In the genomic region with DNA sequence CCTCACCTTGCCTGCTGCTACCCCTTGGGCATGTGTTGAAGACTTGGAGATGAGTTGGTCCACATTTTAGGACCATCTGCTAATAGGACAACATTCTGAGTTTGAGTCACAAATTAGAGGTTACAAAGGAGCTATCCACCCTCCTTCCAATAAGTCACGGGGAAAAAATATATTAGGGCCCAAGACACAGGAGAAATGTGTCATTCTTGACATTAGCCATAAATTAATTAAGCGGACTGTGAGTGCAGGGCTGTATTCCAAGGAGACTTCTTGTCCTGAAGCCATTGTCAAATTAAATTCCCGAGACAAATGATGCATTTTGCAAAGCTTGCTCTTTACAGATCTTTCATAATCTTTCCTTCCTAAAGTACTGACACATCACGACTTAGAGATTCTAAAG, we compare ENCODE assay signal across 25 mouse cellular contexts.
DNase-seq lines count a peak whose midpoint lies in the region; ATAC-seq lines count a peak whose summit lies in the region.
"Had no signal": no experiment of that assay in that cellular context is flagged by ENCODE, and none has a peak within 500 bp of the region (broad histone marks: within the 10 kb centered on the region; RNA-seq: fewer than 3 reads in every experiment).

No protein-coding gene starts in this region.

- no peak for DNase-seq in hindbrain, embryonic 11.5 days (ENCODE audit: low spot score)
- DNase-seq in midbrain, embryonic 11.5 days (ENCODE audit: low spot score, missing footprints), result peak; percentile 66
- DNase-seq in MN1 (ENCODE audit: low spot score), result peak; percentile 67
- DNase-seq in retina, postnatal 1 day, result no peak
- DNase-seq: adrenal gland, adult 8-10 months; adrenal gland, postnatal 25 days; cerebellum, adult 11-12 months; cerebellum, adult 8-10 months; cerebellum, postnatal 10 days; cerebellum, postnatal 36 days; embryo, embryonic 11 days; gastrocnemius, postnatal 25 days had no signal

- 61% methylated on average over 4 of the region's 4 CpGs for WGBS in hindbrain, embryonic 13.5 days
- 79% methylated on average over 4 of the region's 4 CpGs for WGBS in hindbrain, embryonic 11.5 days
- 88% methylated on average over 4 of the region's 4 CpGs for WGBS in midbrain, embryonic 11.5 days
- whole genome bisulfite sequencing in midbrain, embryonic 16.5 days, result 67% methylated on average over 4 of the region's 4 CpGs

- no peak overlapping the region for H3K4me3 ChIP-seq in hindbrain, embryonic 13.5 days
- no peak overlapping the region for H3K4me3 ChIP-seq in hindbrain, embryonic 11.5 days (ENCODE audit: low read depth, low read length)
- H3K4me3 ChIP-seq in midbrain, embryonic 11.5 days (ENCODE audit: low read depth, low read length), result no peak overlapping the region
- no peak overlapping the region for H3K4me3 ChIP-seq in midbrain, embryonic 16.5 days (ENCODE audit: low read depth, low read length)
- H3K4me3 ChIP-seq: embryonic facial prominence, embryonic 10.5 days; embryonic facial prominence, embryonic 13.5 days; erythroblast, embryonic 14.5 days; forebrain, embryonic 12.5 days; forebrain, embryonic 15.5 days; heart, adult 2 months; heart, embryonic 10.5 days; heart, embryonic 13.5 days had no signal

- H3K27me3 ChIP-seq in hindbrain, embryonic 13.5 days, result no peaks in the 10 kb centered on the region
- no peaks in the 10 kb centered on the region for H3K27me3 ChIP-seq in hindbrain, embryonic 11.5 days (ENCODE audit: control insufficient read depth, insufficient read depth, low read length)
- H3K27me3 ChIP-seq in midbrain, embryonic 11.5 days (ENCODE audit: control insufficient read depth, insufficient read depth, low read length), result no peaks in the 10 kb centered on the region
- H3K27me3 ChIP-seq in midbrain, embryonic 16.5 days (ENCODE audit: control insufficient read depth, insufficient read depth, low read depth, low read length), result no peaks in the 10 kb centered on the region
- H3K27me3 ChIP-seq: embryonic facial prominence, embryonic 13.5 days; forebrain, embryonic 12.5 days; forebrain, embryonic 15.5 days; heart, embryonic 13.5 days had no signal

- no peak overlapping the region for H3K9ac ChIP-seq in hindbrain, embryonic 13.5 days
- H3K9ac ChIP-seq in hindbrain, embryonic 11.5 days (ENCODE audit: low read depth, low read length), result no peak overlapping the region
- no peak overlapping the region for H3K9ac ChIP-seq in midbrain, embryonic 11.5 days (ENCODE audit: low read length)
- H3K9ac ChIP-seq in midbrain, embryonic 16.5 days (ENCODE audit: low read depth, low read length), result no peak overlapping the region
- H3K9ac ChIP-seq: embryonic facial prominence, embryonic 13.5 days; forebrain, embryonic 12.5 days; forebrain, embryonic 15.5 days; heart, embryonic 13.5 days had no signal

- no peak overlapping the region for H3K4me2 ChIP-seq in hindbrain, embryonic 13.5 days
- no peak overlapping the region for H3K4me2 ChIP-seq in hindbrain, embryonic 11.5 days (replicated peaks; ENCODE audit: low read depth, low read length)
- no peak overlapping the region for H3K4me2 ChIP-seq in midbrain, embryonic 11.5 days
- no peak overlapping the region for H3K4me2 ChIP-seq in midbrain, embryonic 16.5 days (ENCODE audit: low read length)
- H3K4me2 ChIP-seq: embryonic facial prominence, embryonic 13.5 days; forebrain, embryonic 12.5 days; forebrain, embryonic 15.5 days; heart, embryonic 13.5 days had no signal

- H3K27ac ChIP-seq in hindbrain, embryonic 13.5 days, result no peak overlapping the region
- no peak overlapping the region for H3K27ac ChIP-seq in hindbrain, embryonic 11.5 days (ENCODE audit: low read depth, low read length)
- no peak overlapping the region for H3K27ac ChIP-seq in midbrain, embryonic 11.5 days (ENCODE audit: low read depth, low read length)
- no peak overlapping the region for H3K27ac ChIP-seq in midbrain, embryonic 16.5 days (ENCODE audit: low read length)
- H3K27ac ChIP-seq: embryonic facial prominence, embryonic 10.5 days; embryonic facial prominence, embryonic 13.5 days; forebrain, embryonic 12.5 days; forebrain, embryonic 15.5 days; heart, adult 2 months; heart, embryonic 10.5 days; heart, embryonic 13.5 days had no signal

- no peaks in the 10 kb centered on the region for H3K36me3 ChIP-seq in hindbrain, embryonic 13.5 days
- H3K36me3 ChIP-seq in hindbrain, embryonic 11.5 days (ENCODE audit: control insufficient read depth, insufficient read depth, low read length), result no peaks in the 10 kb centered on the region
- H3K36me3 ChIP-seq in midbrain, embryonic 11.5 days (ENCODE audit: control insufficient read depth, insufficient read depth, low read length), result no peaks in the 10 kb centered on the region
- H3K36me3 ChIP-seq in midbrain, embryonic 16.5 days (ENCODE audit: control insufficient read depth, insufficient read depth, low read length), result no peaks in the 10 kb centered on the region
- H3K36me3 ChIP-seq: embryonic facial prominence, embryonic 10.5 days; embryonic facial prominence, embryonic 13.5 days; forebrain, embryonic 12.5 days; forebrain, embryonic 15.5 days; heart, embryonic 10.5 days; heart, embryonic 13.5 days had no signal

- no peaks in the 10 kb centered on the region for H3K4me1 ChIP-seq in hindbrain, embryonic 13.5 days (replicated peaks)
- no peaks in the 10 kb centered on the region for H3K4me1 ChIP-seq in hindbrain, embryonic 11.5 days (replicated peaks; ENCODE audit: control insufficient read depth, insufficient read depth, low read length)
- no peaks in the 10 kb centered on the region for H3K4me1 ChIP-seq in midbrain, embryonic 11.5 days (ENCODE audit: control insufficient read depth, insufficient read depth, low read length)
- H3K4me1 ChIP-seq in midbrain, embryonic 16.5 days (ENCODE audit: control insufficient read depth, insufficient read depth, low read length), result no peaks in the 10 kb centered on the region
- H3K4me1 ChIP-seq: forebrain, embryonic 12.5 days; forebrain, embryonic 15.5 days had no signal

- ATAC-seq in hindbrain, embryonic 13.5 days (ENCODE audit: low FRiP score), result 0 out of 2 replicates have a peak, but pooled peaks have one; percentile 24
- no peak for ATAC-seq in hindbrain, embryonic 11.5 days (ENCODE audit: low FRiP score)
- ATAC-seq in midbrain, embryonic 11.5 days (ENCODE audit: low FRiP score), result no peak
- ATAC-seq in midbrain, embryonic 16.5 days, result no peak
- ATAC-seq: activated CD4-positive, CD25-positive, alpha-beta regulatory T cell, adult 4 months; CD4-positive, CD25-positive, alpha-beta regulatory T cell, adult 4 months; forebrain, embryonic 15.5 days; hindbrain, embryonic 16.5 days had no signal

- H3K9me3 ChIP-seq in hindbrain, embryonic 13.5 days, result no peaks in the 10 kb centered on the region
- no peaks in the 10 kb centered on the region for H3K9me3 ChIP-seq in hindbrain, embryonic 11.5 days (ENCODE audit: control insufficient read depth, low read length)
- H3K9me3 ChIP-seq in midbrain, embryonic 11.5 days (ENCODE audit: control insufficient read depth, low read length), result no peaks in the 10 kb centered on the region
- no peaks in the 10 kb centered on the region for H3K9me3 ChIP-seq in midbrain, embryonic 16.5 days (replicated peaks; ENCODE audit: control insufficient read depth, low read length, poor library complexity, severe bottlenecking)
- H3K9me3 ChIP-seq: embryonic facial prominence, embryonic 10.5 days; embryonic facial prominence, embryonic 13.5 days; forebrain, embryonic 12.5 days; forebrain, embryonic 15.5 days; heart, embryonic 10.5 days; heart, embryonic 13.5 days had no signal

Comparison
In these comparisons a context has a peak if more than half of its experiments do, and no peak if none do; other contexts are left out.
1. DNase-seq: peak in midbrain, embryonic 11.5 days (single experiment) and MN1 (single experiment); none in hindbrain, embryonic 11.5 days (single experiment) and retina, postnatal 1 day (single experiment).